Mouse (Mus musculus): ENCODE measurements around the gene 4933402J07Rik. TPM values are rescaled to one million over a fixed set of nuclear protein-coding genes. Genes with fewer than 3 reads are reported as not detected.
A peak's percentile ranks its signal among the peaks of the same experiment; 100 is the strongest.

4933402J07Rik gene
- polyA plus RNA-seq, 1 experiment from 2014 or later: not detected

DNA sequence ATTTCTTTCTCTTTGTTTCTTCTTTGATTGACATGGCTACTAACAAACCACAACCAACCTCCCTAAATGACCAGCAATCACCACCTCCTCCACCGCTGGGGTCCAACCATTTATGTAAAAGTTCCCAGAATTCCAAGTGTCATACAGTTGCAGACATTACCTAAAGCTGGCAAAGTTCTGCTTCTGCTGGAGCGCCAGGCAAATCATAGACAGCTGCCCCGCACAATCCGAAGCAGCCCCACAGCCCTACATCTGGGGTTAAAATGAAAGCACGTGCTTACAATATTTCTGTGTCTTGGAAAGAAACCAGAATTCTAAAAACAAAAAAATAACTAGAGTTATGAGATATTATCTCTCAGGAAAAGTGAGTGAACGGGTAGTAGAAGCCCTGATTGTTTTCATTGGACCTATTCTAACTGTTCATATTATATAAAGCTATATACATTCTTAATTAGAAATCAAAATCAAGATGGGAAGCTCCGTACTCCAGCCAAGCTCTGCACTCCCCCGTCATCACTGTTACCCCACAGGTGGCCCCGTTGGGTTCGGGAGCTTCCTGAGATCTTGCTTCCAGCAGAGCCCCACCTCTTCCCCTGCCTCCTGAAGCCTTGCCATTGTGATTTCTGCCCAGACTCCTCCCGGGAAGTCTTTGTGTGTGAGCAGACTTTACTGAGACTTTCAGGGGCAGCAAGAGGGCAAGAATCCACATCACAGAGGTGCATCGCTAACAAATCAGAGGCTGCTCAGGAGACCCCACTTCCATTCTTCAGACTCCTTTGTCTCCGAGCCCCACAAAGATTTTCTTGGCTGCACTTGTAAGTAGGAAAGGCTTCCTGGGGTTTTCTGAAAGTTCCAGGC is 6.3 kb downstream of the 4933402J07Rik start:
- no peaks in the 10 kb centered on the region for H3K4me1 ChIP-seq (replicated peaks)
- no peaks in the 10 kb centered on the region for H3K9me3 ChIP-seq (replicated peaks)
- DNase-seq: no peak
- H3K36me3 ChIP-seq: no peaks in the 10 kb centered on the region
- H3K4me3 ChIP-seq (replicated peaks): no peak overlapping the region
- no peak for ATAC-seq (ENCODE audit: low read depth)
- no peak overlapping the region for H3K9ac ChIP-seq
- H3K4me2 ChIP-seq: 0 out of 2 replicates have a peak overlapping the region, but pooled peaks have one; percentile 19
- H3K27me3 ChIP-seq: no peaks in the 10 kb centered on the region; the same call in 1 of the 2 replicates
- no peak overlapping the region for H3K27ac ChIP-seq
- WGBS (ENCODE audit: insufficient replicate concordance): 20% methylated on average over 13 of the region's 13 CpGs

DNA sequence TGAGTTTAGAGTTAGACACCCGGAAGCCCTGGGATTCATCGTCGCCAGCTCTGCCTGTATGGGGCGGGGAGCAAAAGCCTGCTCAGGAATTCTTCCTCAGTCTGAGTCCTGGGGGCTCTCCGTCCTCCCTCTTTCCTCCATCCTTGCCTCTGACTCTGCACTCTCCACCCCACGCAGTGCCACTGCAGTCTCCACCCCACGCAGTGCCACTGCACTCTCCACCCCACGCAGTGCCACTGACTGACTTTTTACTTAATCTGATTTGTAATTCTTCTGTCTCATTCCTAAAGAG is 6.9 kb downstream of the 4933402J07Rik start:
- Histone ChIP-seq H3K4me3 (replicated peaks) (no peak overlapping the region), H3K9me3 (replicated peaks) (no peaks in the 10 kb centered on the region), H3K4me1 (replicated peaks) (no peaks in the 10 kb centered on the region), H3K4me2 (0 out of 2 replicates have a peak overlapping the region, but pooled peaks have one; percentile 19), H3K9ac (no peak overlapping the region), H3K36me3 (no peaks in the 10 kb centered on the region), H3K27ac (no peak overlapping the region), H3K27me3 (no peaks in the 10 kb centered on the region; the same call in 1 of the 2 replicates)
- no peak for ATAC-seq (ENCODE audit: low read depth)
- no peak for DNase-seq
- 5% methylated on average over 8 of the region's 8 CpGs for WGBS (ENCODE audit: insufficient replicate concordance)

DNA sequence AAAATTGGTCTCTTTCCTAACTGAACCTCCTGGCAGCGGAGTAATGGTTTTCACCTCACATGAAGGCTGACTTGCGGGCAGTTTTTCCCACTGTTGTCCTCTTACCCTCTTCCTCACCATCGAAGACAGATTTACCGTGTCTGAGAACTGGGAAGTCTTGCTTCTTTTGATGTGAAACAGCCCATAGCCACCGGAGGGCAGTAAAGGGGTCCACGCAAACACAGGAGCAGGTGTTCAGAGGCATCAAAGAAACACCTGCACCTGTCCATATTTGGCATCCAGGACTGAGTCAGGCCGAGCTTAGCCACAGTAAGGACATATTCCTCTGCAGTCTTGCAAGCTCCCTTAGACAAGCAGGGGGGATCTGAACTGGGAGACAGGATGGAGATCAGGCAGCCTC is 7.2 kb downstream of the 4933402J07Rik start:
- Histone ChIP-seq H3K9me3 (replicated peaks) (no peaks in the 10 kb centered on the region), H3K4me2 (no peak overlapping the region), H3K36me3 (no peaks in the 10 kb centered on the region), H3K4me3 (replicated peaks) (no peak overlapping the region), H3K4me1 (replicated peaks) (no peaks in the 10 kb centered on the region), H3K27ac (no peak overlapping the region), H3K27me3 (no peaks in the 10 kb centered on the region; the same call in 1 of the 2 replicates), H3K9ac (no peak overlapping the region)
- ATAC-seq (ENCODE audit: low read depth) (no peak), DNase-seq (no peak)
- 14% methylated on average over 7 of the region's 7 CpGs for WGBS (ENCODE audit: insufficient replicate concordance)

DNA sequence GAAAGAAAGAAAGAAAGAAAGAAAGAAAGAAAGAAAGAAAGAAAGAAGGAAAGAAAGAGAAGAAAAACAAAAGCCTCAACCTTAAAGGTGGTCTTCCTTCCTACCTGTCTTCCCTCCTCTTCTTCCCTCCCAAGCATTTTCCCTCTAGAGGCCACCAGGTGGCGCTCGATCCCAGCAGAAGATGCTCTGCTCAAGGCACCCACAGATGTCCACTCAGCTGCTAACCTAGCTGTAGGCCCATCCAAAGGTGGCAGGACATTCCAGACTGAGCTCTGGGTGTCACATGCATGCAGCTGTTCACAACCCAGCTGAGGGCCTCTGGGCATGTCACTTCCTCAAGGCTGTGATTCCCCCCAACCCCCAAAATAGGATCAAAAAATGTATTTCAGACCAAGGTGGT is 30.6 kb downstream of the 4933402J07Rik start:
- DNase-seq (peak; percentile 3), ATAC-seq (ENCODE audit: low read depth) (no peak)
- no peaks in the 10 kb centered on the region for H3K9me3 ChIP-seq (replicated peaks)
- H3K9ac ChIP-seq: no peak overlapping the region
- no peak overlapping the region for H3K27ac ChIP-seq
- no peaks in the 10 kb centered on the region for H3K4me1 ChIP-seq (replicated peaks)
- no peak overlapping the region for H3K4me2 ChIP-seq
- H3K36me3 ChIP-seq: no peaks in the 10 kb centered on the region
- no peak overlapping the region for H3K4me3 ChIP-seq (replicated peaks)
- WGBS (ENCODE audit: insufficient replicate concordance): 0% methylated on average over 2 of the region's 2 CpGs
- no peaks in the 10 kb centered on the region for H3K27me3 ChIP-seq

DNA sequence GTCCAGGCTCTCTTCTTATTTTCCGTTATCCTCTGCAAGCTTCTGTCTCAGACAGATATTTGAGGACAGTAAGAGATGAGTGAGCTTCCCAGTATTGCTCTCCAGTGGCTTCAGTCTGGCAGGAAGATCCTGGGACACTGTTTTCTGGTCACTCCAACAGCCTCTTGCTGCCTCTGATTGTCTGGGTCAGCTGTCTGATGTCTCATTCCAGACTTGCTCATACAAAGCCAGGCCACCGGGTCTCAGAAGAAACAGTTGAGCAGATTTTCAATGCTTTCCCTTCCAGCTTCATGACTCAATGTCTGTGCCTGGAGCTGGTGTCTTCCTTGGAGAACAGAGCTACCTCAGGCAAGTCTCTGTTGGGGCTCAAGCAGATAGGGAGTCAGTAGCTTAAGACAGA is 39.1 kb downstream of the 4933402J07Rik start:
- no peak overlapping the region for H3K9ac ChIP-seq
- ATAC-seq (ENCODE audit: low read depth) (no peak), DNase-seq (no peak)
- no peak overlapping the region for H3K4me2 ChIP-seq
- no peaks in the 10 kb centered on the region for H3K9me3 ChIP-seq (replicated peaks)
- no peak overlapping the region for H3K4me3 ChIP-seq (replicated peaks)
- H3K27me3 ChIP-seq: no peaks in the 10 kb centered on the region; the same call in 1 of the 2 replicates
- H3K27ac ChIP-seq: no peak overlapping the region
- no peaks in the 10 kb centered on the region for H3K36me3 ChIP-seq
- no peaks in the 10 kb centered on the region for H3K4me1 ChIP-seq (replicated peaks)
- WGBS (ENCODE audit: insufficient replicate concordance): 68% methylated on average over 2 of the region's 2 CpGs

DNA sequence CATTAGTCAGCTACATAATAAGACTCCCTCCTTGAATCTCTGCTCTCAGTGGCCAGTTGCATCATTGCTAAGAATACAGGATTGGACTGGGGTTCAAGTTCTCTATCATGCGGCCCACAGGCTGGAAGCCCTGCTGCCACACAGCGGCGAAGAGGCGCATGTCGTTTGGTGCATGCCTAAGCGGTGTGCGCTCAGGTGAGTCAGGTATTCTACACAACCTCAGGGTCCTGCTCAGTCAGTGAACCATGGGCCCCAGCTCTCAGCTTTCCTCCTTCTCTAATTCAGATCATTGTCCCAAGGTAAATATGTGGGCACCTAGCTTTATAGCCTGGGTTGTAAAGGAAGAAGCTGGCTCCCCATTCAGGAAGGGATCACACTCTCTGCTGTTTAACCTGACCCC is 45.5 kb downstream of the 4933402J07Rik start:
- Histone ChIP-seq H3K4me3 (replicated peaks) (no peak overlapping the region), H3K27ac (no peak overlapping the region), H3K27me3 (no peaks in the 10 kb centered on the region), H3K9ac (no peak overlapping the region), H3K4me2 (no peak overlapping the region), H3K9me3 (replicated peaks) (no peaks in the 10 kb centered on the region), H3K4me1 (replicated peaks) (no peaks in the 10 kb centered on the region), H3K36me3 (no peaks in the 10 kb centered on the region)
- DNase-seq: no peak
- no peak for ATAC-seq (ENCODE audit: low read depth)
- 77% methylated on average over 7 of the region's 7 CpGs for WGBS (ENCODE audit: insufficient replicate concordance)

DNA sequence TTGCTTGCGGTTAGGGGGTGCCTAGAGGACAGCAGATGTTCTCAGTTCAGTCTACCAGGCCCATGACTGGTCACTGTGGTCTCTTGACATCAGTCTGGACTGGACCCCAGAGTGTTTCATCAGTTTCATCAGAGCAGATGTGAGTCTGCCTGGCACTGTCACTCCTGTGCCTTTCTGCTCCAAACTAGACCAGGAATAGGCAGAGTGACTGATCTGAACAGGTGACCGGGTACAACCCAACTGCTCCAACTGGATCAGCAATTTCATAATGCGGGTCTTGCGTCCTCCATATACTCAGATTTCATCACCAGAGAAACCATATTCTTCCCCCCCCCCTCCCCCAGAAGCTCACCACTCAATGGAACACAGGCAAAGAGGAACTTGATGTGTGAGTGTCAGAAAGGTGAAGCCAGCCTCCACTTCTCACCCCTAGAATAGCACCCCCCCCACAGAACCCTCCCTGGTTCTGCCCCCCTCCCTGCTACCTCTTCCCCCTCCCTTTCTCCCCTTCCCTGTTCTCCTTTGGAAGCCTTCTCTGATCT is 46.1 kb downstream of the 4933402J07Rik start:
- no peak overlapping the region for H3K9ac ChIP-seq
- no peak overlapping the region for H3K4me3 ChIP-seq (replicated peaks)
- no peaks in the 10 kb centered on the region for H3K4me1 ChIP-seq (replicated peaks)
- no peaks in the 10 kb centered on the region for H3K27me3 ChIP-seq
- no peaks in the 10 kb centered on the region for H3K9me3 ChIP-seq (replicated peaks)
- DNase-seq (no peak), ATAC-seq (ENCODE audit: low read depth) (no peak)
- WGBS (ENCODE audit: insufficient replicate concordance): 63% methylated on average over 4 of the region's 4 CpGs
- no peaks in the 10 kb centered on the region for H3K36me3 ChIP-seq
- no peak overlapping the region for H3K27ac ChIP-seq
- H3K4me2 ChIP-seq: no peak overlapping the region

DNA sequence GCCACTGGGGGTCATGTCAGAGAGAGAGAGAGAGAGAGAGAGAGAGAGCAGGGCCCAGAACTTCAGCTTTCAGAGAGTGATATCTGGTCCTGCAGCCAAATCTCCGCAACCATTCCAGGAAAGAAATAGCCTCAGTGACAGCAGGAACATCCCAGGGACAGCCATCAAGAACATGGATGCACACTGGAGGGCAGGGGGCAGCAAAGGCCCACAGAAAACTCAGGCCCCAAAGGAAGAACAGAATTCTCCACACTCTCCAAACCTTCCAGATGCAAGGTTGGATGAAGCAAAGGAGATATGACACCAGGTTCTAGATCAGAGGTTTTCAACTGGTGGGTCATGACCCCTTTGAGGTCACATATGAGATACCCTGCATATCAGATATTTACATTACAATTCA is 50.0 kb downstream of the 4933402J07Rik start:
- H3K9me3 ChIP-seq (replicated peaks): no peaks in the 10 kb centered on the region
- no peaks in the 10 kb centered on the region for H3K4me1 ChIP-seq (replicated peaks)
- H3K9ac ChIP-seq: no peak overlapping the region
- H3K36me3 ChIP-seq: no peaks in the 10 kb centered on the region
- no peak overlapping the region for H3K4me3 ChIP-seq (replicated peaks)
- no peak for ATAC-seq (ENCODE audit: low read depth)
- 57% methylated on average over 1 of the region's 1 CpGs for WGBS (ENCODE audit: insufficient replicate concordance)
- no peak overlapping the region for H3K4me2 ChIP-seq
- no peak for DNase-seq
- no peaks in the 10 kb centered on the region for H3K27me3 ChIP-seq
- H3K27ac ChIP-seq: no peak overlapping the region

DNA sequence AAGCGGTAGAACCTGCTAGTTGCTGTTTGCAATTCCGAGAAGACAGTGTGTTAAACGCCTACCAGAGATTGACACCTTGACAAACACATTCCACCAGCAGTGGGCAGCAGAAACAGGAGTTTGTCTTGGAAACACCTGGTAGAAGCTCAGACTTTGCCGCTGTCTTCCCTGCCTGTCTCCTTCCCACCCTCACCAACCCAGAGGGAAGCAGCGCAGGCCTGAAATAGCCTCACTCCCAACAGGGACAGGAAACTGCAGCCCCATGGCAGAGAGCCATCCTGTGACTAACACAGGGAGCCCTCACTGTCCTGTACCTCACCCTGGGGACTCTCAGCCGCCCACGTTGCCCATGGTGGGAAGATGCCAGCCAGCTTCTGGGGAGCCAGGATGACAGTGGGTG is 55.5 kb downstream of the 4933402J07Rik start:
- no peak for DNase-seq
- WGBS (ENCODE audit: insufficient replicate concordance): 35% methylated on average over 7 of the region's 7 CpGs
- no peaks in the 10 kb centered on the region for H3K36me3 ChIP-seq
- H3K27me3 ChIP-seq: no peaks in the 10 kb centered on the region
- ATAC-seq (ENCODE audit: low read depth): no peak
- no peaks in the 10 kb centered on the region for H3K4me1 ChIP-seq (replicated peaks)
- H3K27ac ChIP-seq: no peak overlapping the region
- no peak overlapping the region for H3K4me2 ChIP-seq
- no peak overlapping the region for H3K4me3 ChIP-seq (replicated peaks)
- H3K9ac ChIP-seq: no peak overlapping the region
- no peaks in the 10 kb centered on the region for H3K9me3 ChIP-seq (replicated peaks)

DNA sequence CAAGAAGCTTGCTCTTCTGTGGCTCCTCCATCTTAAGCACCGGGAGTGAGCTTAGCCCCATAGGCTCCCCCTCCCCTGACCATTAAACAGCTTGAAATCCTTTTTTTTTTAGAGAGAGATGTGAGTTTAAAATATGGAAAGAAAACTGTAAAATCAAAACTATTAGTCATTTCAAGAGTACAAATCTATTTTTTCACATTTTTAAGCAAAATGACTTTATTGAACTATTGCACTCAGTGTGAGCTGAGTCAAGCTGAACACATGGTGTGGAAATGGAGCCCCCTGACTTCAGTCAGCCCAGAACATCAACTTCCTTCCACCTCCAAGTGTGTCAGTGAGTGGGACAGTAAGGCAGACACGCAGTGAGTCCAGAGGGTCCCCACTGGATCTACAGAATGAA is 55.9 kb downstream of the 4933402J07Rik start:
- no peaks in the 10 kb centered on the region for H3K9me3 ChIP-seq (replicated peaks)
- no peaks in the 10 kb centered on the region for H3K27me3 ChIP-seq
- H3K27ac ChIP-seq: no peak overlapping the region
- WGBS (ENCODE audit: insufficient replicate concordance): 38% methylated on average over 2 of the region's 2 CpGs
- no peaks in the 10 kb centered on the region for H3K36me3 ChIP-seq
- H3K4me2 ChIP-seq: no peak overlapping the region
- H3K4me1 ChIP-seq (replicated peaks): no peaks in the 10 kb centered on the region
- H3K4me3 ChIP-seq (replicated peaks): no peak overlapping the region
- no peak overlapping the region for H3K9ac ChIP-seq
- no peak for DNase-seq
- no peak for ATAC-seq (ENCODE audit: low read depth)

DNA sequence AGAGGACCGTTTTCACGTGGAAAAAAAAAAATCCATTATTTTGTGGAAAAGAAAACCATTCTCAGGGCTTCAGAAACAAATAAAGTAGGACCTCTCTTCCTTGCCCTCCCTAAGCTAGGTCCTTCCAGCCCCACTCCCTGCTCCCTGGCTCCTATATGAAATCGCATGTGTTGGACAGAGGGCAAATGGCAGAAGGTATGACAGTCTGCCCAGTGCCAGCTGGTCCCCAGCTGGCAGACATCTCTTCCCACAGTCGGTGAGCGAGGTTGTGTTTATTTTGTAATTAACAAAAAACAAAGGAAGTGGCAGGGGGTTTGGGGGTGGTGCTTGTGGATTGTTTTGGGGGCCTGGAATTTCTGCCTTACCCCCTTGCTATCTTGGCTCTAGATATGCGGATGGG is 56.6 kb downstream of the 4933402J07Rik start:
- H3K9me3 ChIP-seq (replicated peaks): no peaks in the 10 kb centered on the region
- DNase-seq (no peak), ATAC-seq (ENCODE audit: low read depth) (no peak)
- 59% methylated on average over 6 of the region's 6 CpGs for WGBS (ENCODE audit: insufficient replicate concordance)
- H3K36me3 ChIP-seq: no peaks in the 10 kb centered on the region
- no peaks in the 10 kb centered on the region for H3K27me3 ChIP-seq
- no peaks in the 10 kb centered on the region for H3K4me1 ChIP-seq (replicated peaks)
- H3K9ac ChIP-seq: no peak overlapping the region
- H3K4me3 ChIP-seq (replicated peaks): no peak overlapping the region
- H3K4me2 ChIP-seq: no peak overlapping the region
- H3K27ac ChIP-seq: no peak overlapping the region

DNA sequence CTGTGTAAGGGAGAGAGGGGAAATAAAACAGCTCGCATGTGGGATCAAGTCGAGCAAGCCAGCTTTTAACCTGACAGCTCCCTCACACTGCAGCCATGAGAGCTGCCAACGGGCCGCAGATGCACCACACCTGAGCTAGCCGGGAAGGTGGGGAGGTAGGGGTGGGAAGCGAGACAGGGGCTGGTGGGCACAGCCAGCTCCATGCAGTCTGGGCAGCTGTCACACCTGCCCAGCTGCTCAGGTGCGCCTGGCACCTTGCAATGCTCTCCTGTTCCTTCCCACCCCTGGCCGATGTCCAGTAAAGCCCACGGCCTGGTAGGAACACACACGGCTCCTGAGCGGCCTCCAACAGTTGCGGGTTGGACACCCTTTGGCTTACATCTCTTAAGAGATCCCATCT is 57.5 kb downstream of the 4933402J07Rik start:
- ATAC-seq (ENCODE audit: low read depth): no peak
- Histone ChIP-seq H3K27ac (no peak overlapping the region), H3K36me3 (no peaks in the 10 kb centered on the region), H3K9me3 (replicated peaks) (no peaks in the 10 kb centered on the region), H3K27me3 (no peaks in the 10 kb centered on the region), H3K4me1 (replicated peaks) (no peaks in the 10 kb centered on the region), H3K4me2 (no peak overlapping the region), H3K4me3 (replicated peaks) (no peak overlapping the region), H3K9ac (no peak overlapping the region)
- no peak for DNase-seq
- 64% methylated on average over 12 of the region's 12 CpGs for WGBS (ENCODE audit: insufficient replicate concordance)
